Mouse (Mus musculus): ENCODE measurements around the gene Zic1. TPM values are rescaled to one million over a fixed set of nuclear protein-coding genes. Genes with fewer than 3 reads are reported as not detected.

Zic1 gene
- polyA plus RNA-seq, 1 experiment from 2014 or later = 6.5 TPM

GRCm38 (mm10) chr9:91363011-91363730 is 2.4 kb downstream of the Zic1 start:
- Histone ChIP-seq H3K4me1 (peaks cover 45% of the 10 kb centered on the region), H3K27me3 (ENCODE audit: low read depth, poor library complexity, severe bottlenecking) (peaks cover 100% of the 10 kb centered on the region), H3K9me3 (replicated peaks) (no peaks in the 10 kb centered on the region), H3K4me3 (peak overlapping the region; percentile 77), H3K27ac (replicated peaks) (peak overlapping the region; percentile 95), H3K36me3 (peaks cover 31% of the 10 kb centered on the region)
- WGBS = 1% methylated on average over 14 of the region's 14 CpGs
- peak; percentile 33 for DNase-seq (ENCODE audit: low spot score)

GRCm38 (mm10) chr9:91361856-91362601 is 3.6 kb downstream of the Zic1 start, which contains the start of gene Zic4:
Zic4 (plus strand) TSS chr9:91362413.
- under 1% methylated on average over 45 of the region's 45 CpGs for WGBS
- Histone ChIP-seq H3K36me3 (peaks cover 31% of the 10 kb centered on the region), H3K4me3 (peak within 1 kb of the TSS; percentile 77), H3K9me3 (replicated peaks) (no peaks in the 10 kb centered on the region), H3K27ac (replicated peaks) (peak within 1 kb of the TSS; percentile 95), H3K4me1 (peaks cover 45% of the 10 kb centered on the region), H3K27me3 (ENCODE audit: low read depth, poor library complexity, severe bottlenecking) (peaks cover 100% of the 10 kb centered on the region)
- peak; percentile 81 for DNase-seq (ENCODE audit: low spot score)

- DNase-seq (ENCODE audit: low spot score) = peak; percentile 53
- peaks cover 44% of the 10 kb centered on the region for H3K4me1 ChIP-seq
- H3K27me3 ChIP-seq (ENCODE audit: low read depth, poor library complexity, severe bottlenecking) = peaks cover 100% of the 10 kb centered on the region
- H3K4me3 ChIP-seq = peak overlapping the region; percentile 77
- peaks cover 31% of the 10 kb centered on the region for H3K36me3 ChIP-seq
- no peaks in the 10 kb centered on the region for H3K9me3 ChIP-seq (replicated peaks)
- WGBS = under 1% methylated on average over 35 of the region's 35 CpGs
- H3K27ac ChIP-seq (replicated peaks) = peak overlapping the region; percentile 95
These were observed 4.4 kb downstream of the Zic1 start for GRCm38 (mm10) chr9:91361033-91361855.

- H3K27me3 ChIP-seq (ENCODE audit: low read depth, poor library complexity, severe bottlenecking) = peaks cover 100% of the 10 kb centered on the region
These were observed 5.2 kb downstream of the Zic1 start for GRCm38 (mm10) chr9:91360151-91361032.

GRCm38 (mm10) chr9:91358851-91359687 is 6.5 kb downstream of the Zic1 start:
- Histone ChIP-seq H3K9me3 (replicated peaks) (no peaks in the 10 kb centered on the region), H3K27me3 (ENCODE audit: low read depth, poor library complexity, severe bottlenecking) (peaks cover 100% of the 10 kb centered on the region), H3K4me1 (peaks cover 49% of the 10 kb centered on the region), H3K36me3 (peaks cover 27% of the 10 kb centered on the region), H3K27ac (replicated peaks) (peak overlapping the region; percentile 80), H3K4me3 (peak overlapping the region; percentile 77)
- peak; percentile 53 for DNase-seq (ENCODE audit: low spot score)
- 8% methylated on average over 10 of the region's 10 CpGs for WGBS

More at GRCm38 (mm10) chr9:91360151-91361032, 5.2 kb downstream of the Zic1 start:
- no peaks in the 10 kb centered on the region for H3K9me3 ChIP-seq (replicated peaks)
- peak overlapping the region; percentile 95 for H3K27ac ChIP-seq (replicated peaks)
- peak overlapping the region; percentile 77 for H3K4me3 ChIP-seq
- peaks cover 31% of the 10 kb centered on the region for H3K36me3 ChIP-seq
- peaks cover 46% of the 10 kb centered on the region for H3K4me1 ChIP-seq
- peak; percentile 17 for DNase-seq (ENCODE audit: low spot score)
- WGBS = 3% methylated on average over 21 of the region's 21 CpGs

GRCm38 (mm10) chr9:91357321-91357720 is 8.3 kb downstream of the Zic1 start:
- peaks cover 62% of the 10 kb centered on the region for H3K4me1 ChIP-seq
- H3K27ac ChIP-seq (replicated peaks) = no peak overlapping the region
- peak; percentile 13 for DNase-seq (ENCODE audit: low spot score)
- H3K27me3 ChIP-seq (ENCODE audit: low read depth, poor library complexity, severe bottlenecking) = peaks cover 100% of the 10 kb centered on the region
- H3K4me3 ChIP-seq = peak overlapping the region; percentile 32; the same call in 1 of the 2 replicates
- WGBS = 7% methylated on average over 3 of the region's 3 CpGs
- H3K36me3 ChIP-seq = peaks cover 14% of the 10 kb centered on the region
- no peaks in the 10 kb centered on the region for H3K9me3 ChIP-seq (replicated peaks)

GRCm38 (mm10) chr9:91356353-91356740 is 9.3 kb downstream of the Zic1 start:
- WGBS = 13% methylated on average over 4 of the region's 4 CpGs

GRCm38 (mm10) chr9:91355629-91356352 is 9.8 kb downstream of the Zic1 start:
- Histone ChIP-seq H3K9me3 (replicated peaks) (no peaks in the 10 kb centered on the region), H3K4me1 (peaks cover 63% of the 10 kb centered on the region), H3K27me3 (ENCODE audit: low read depth, poor library complexity, severe bottlenecking) (peaks cover 100% of the 10 kb centered on the region), H3K27ac (replicated peaks) (peak overlapping the region; percentile 82), H3K4me3 (peak overlapping the region; percentile 52), H3K36me3 (no peaks in the 10 kb centered on the region)
- WGBS = under 1% methylated on average over 32 of the region's 35 CpGs
- DNase-seq (ENCODE audit: low spot score) = peak; percentile 89

More at GRCm38 (mm10) chr9:91356353-91356740, 9.3 kb downstream of the Zic1 start:
- no peaks in the 10 kb centered on the region for H3K9me3 ChIP-seq (replicated peaks)
- peaks cover 5% of the 10 kb centered on the region for H3K36me3 ChIP-seq
- H3K4me1 ChIP-seq = peaks cover 61% of the 10 kb centered on the region
- peak overlapping the region; percentile 82; the same call in 1 of the 2 replicates for H3K27ac ChIP-seq (replicated peaks)
- peak overlapping the region; percentile 52 for H3K4me3 ChIP-seq
- H3K27me3 ChIP-seq (ENCODE audit: low read depth, poor library complexity, severe bottlenecking) = peaks cover 100% of the 10 kb centered on the region
- DNase-seq (ENCODE audit: low spot score) = peak; percentile 29

GRCm38 (mm10) chr9:91355270-91355589 is 10.4 kb downstream of the Zic1 start:
- no peak for DNase-seq (ENCODE audit: low spot score)
- WGBS = 1% methylated on average over 7 of the region's 7 CpGs
- Histone ChIP-seq H3K27me3 (ENCODE audit: low read depth, poor library complexity, severe bottlenecking) (peaks cover 100% of the 10 kb centered on the region), H3K4me1 (peaks cover 68% of the 10 kb centered on the region), H3K4me3 (peak overlapping the region; percentile 52), H3K27ac (replicated peaks) (peak overlapping the region; percentile 82), H3K9me3 (replicated peaks) (no peaks in the 10 kb centered on the region), H3K36me3 (no peaks in the 10 kb centered on the region)

- Histone ChIP-seq H3K4me1 (peaks cover 68% of the 10 kb centered on the region), H3K9me3 (replicated peaks) (no peaks in the 10 kb centered on the region), H3K4me3 (peak overlapping the region; percentile 52), H3K27me3 (ENCODE audit: low read depth, poor library complexity, severe bottlenecking) (peaks cover 100% of the 10 kb centered on the region), H3K36me3 (no peaks in the 10 kb centered on the region), H3K27ac (replicated peaks) (peak overlapping the region; percentile 82)
- peak; percentile 52 for DNase-seq (ENCODE audit: low spot score)
- 3% methylated on average over 22 of the region's 22 CpGs for WGBS
These were observed 11.0 kb downstream of the Zic1 start for GRCm38 (mm10) chr9:91354434-91355269.

Measured in midbrain, embryonic 10.5 days (tissue).